ENCODE assay signal across 8 mouse cellular contexts in genomic region chr5:39755375-39755774, GRCm38 (mm10). TPM values are rescaled to one million over a fixed set of nuclear protein-coding genes. Genes with fewer than 3 reads are reported as not detected.
DNase-seq lines count a peak whose midpoint lies in the region; ATAC-seq and TF ChIP-seq lines count a peak whose summit lies in the region.
"Not testable (repeated sequence)": the region's sequence is repeated elsewhere in the genome, so short reads cannot be mapped to it uniquely, and the experiment has no call there.

TSS of gene Hs3st1 (minus strand) at chr5:39755475.

- not testable (repeated sequence) for H3K4me2 ChIP-seq in embryonic facial prominence, embryonic 12.5 days (replicated peaks); intestine, embryonic 14.5 days (ENCODE audit: low read length); limb, embryonic 14.5 days (replicated peaks; ENCODE audit: low read depth, low read length, severe bottlenecking); midbrain, postnatal 0 days (ENCODE audit: low read depth, low read length, poor library complexity, severe bottlenecking)

- ATAC-seq in embryonic facial prominence, embryonic 12.5 days (ENCODE audit: insufficient number of reproducible peaks, insufficient read depth, low FRiP score, low TSS enrichment); intestine, embryonic 14.5 days (replicated peaks; ENCODE audit: low FRiP score, low TSS enrichment, low read depth); limb, embryonic 14.5 days (ENCODE audit: low FRiP score, low read depth); midbrain, postnatal 0 days (ENCODE audit: low FRiP score): not testable (repeated sequence)

- H3K27me3 ChIP-seq in embryonic facial prominence, embryonic 12.5 days; intestine, embryonic 14.5 days (replicated peaks; ENCODE audit: control insufficient read depth, insufficient read depth, low read length); limb, embryonic 14.5 days (ENCODE audit: control insufficient read depth, insufficient read depth, low read length); midbrain, postnatal 0 days (ENCODE audit: insufficient read depth, low read length): not testable (repeated sequence)

- H3K9me3 ChIP-seq in embryonic facial prominence, embryonic 12.5 days; intestine, embryonic 14.5 days (ENCODE audit: control insufficient read depth, low read length); limb, embryonic 14.5 days (ENCODE audit: control insufficient read depth, low read length); midbrain, postnatal 0 days (ENCODE audit: low read length): not testable (repeated sequence)

- H3K27ac ChIP-seq in embryonic facial prominence, embryonic 12.5 days; intestine, embryonic 14.5 days (ENCODE audit: low read depth); limb, embryonic 14.5 days (replicated peaks; ENCODE audit: low read depth, low read length); midbrain, postnatal 0 days (ENCODE audit: low read depth, low read length): not testable (repeated sequence)

- 91% methylated on average over 15 of the region's 15 CpGs for WGBS in embryonic facial prominence, embryonic 12.5 days
- WGBS in intestine, embryonic 14.5 days, result 95% methylated on average over 15 of the region's 15 CpGs
- 96% methylated on average over 15 of the region's 15 CpGs for WGBS in limb, embryonic 14.5 days
- 96% methylated on average over 15 of the region's 15 CpGs for WGBS in midbrain, postnatal 0 days

- not testable (repeated sequence) for TF ChIP-seq POLR2A in limb, embryonic 14.5 days (IDR thresholded peaks at IDR 0.05; ENCODE audit: borderline replicate concordance, extremely low read depth, insufficient read depth, insufficient read length)

- H3K4me3 ChIP-seq in embryonic facial prominence, embryonic 12.5 days; intestine, embryonic 14.5 days (ENCODE audit: low read depth, low read length); limb, embryonic 14.5 days (replicated peaks; ENCODE audit: low read length); midbrain, postnatal 0 days (ENCODE audit: low read depth, low read length): not testable (repeated sequence)

- not testable (repeated sequence) for H3K4me1 ChIP-seq in embryonic facial prominence, embryonic 12.5 days; intestine, embryonic 14.5 days (replicated peaks; ENCODE audit: control insufficient read depth, insufficient read depth, low read length); limb, embryonic 14.5 days (ENCODE audit: control insufficient read depth, insufficient read depth, low read length); midbrain, postnatal 0 days (ENCODE audit: insufficient read depth, low read length)

- not testable (repeated sequence) for H3K36me3 ChIP-seq in embryonic facial prominence, embryonic 12.5 days; intestine, embryonic 14.5 days (ENCODE audit: control insufficient read depth, insufficient read depth, low read length); limb, embryonic 14.5 days (ENCODE audit: control insufficient read depth, insufficient read depth, low read length); midbrain, postnatal 0 days (ENCODE audit: insufficient read depth, low read length)

- not testable (repeated sequence) for DNase-seq in adrenal gland, adult 2 months; frontal cortex, adult 2 months (ENCODE audit: extremely low spot score in 1 of 2, low spot score in 1 of 2); intestine, embryonic 14.5 days (ENCODE audit: low spot score); layer of hippocampus, postnatal 36 days; limb, embryonic 14.5 days (ENCODE audit: low spot score); midbrain, postnatal 0 days (ENCODE audit: low spot score); urinary bladder, adult 2 months (ENCODE audit: low spot score)

- not testable (repeated sequence) for TF ChIP-seq CTCF in midbrain, postnatal 0 days (IDR thresholded peaks at IDR 0.05)

- not testable (repeated sequence) for H3K9ac ChIP-seq in embryonic facial prominence, embryonic 12.5 days; intestine, embryonic 14.5 days (ENCODE audit: low read length); limb, embryonic 14.5 days (ENCODE audit: low read depth, low read length, severe bottlenecking); midbrain, postnatal 0 days (replicated peaks; ENCODE audit: low read length, poor library complexity, severe bottlenecking)

RNA-seq across cellular contexts. Expression of gene Hs3st1, which starts in this region (rescaled TPM):
- total RNA-seq in adrenal gland, adult 2 months (2021), result 10 to 100 TPM; 13.3 to 17.6 TPM
- polyA plus RNA-seq in adrenal gland, adult 2 months (2012; rRNA removed), result 26.1 and 30.6 TPM in 2 replicates
- 13.3 and 13.6 TPM in 2 replicates for polyA plus RNA-seq in embryonic facial prominence, embryonic 12.5 days (2016; fragmentation: Nextera tagmentation; extraction: Ambion mirVana)
- 63.3 and 75.6 TPM in 2 replicates for polyA plus RNA-seq in frontal cortex, adult 2 months (2012; rRNA removed)
- 13.9 and 15.7 TPM in 2 replicates for polyA plus RNA-seq in intestine, embryonic 14.5 days (2014; fragmentation: Nextera tagmentation; extraction: Ambion mirVana)
- total RNA-seq in layer of hippocampus, postnatal 36 days (2021), result 10 to 100 TPM; 23.5 to 26.3 TPM
- polyA plus RNA-seq in limb, embryonic 14.5 days (2012; rRNA removed), result 16.5 and 26.8 TPM in 2 replicates
- polyA plus RNA-seq in limb, embryonic 14.5 days (2014; fragmentation: Nextera tagmentation; extraction: Ambion mirVana), result 17.3 and 17.9 TPM in 2 replicates
- 39.3 and 42.3 TPM in 2 replicates for total RNA-seq in midbrain, postnatal 0 days (2014; rRNA removed)
- polyA plus RNA-seq in midbrain, postnatal 0 days (2015; fragmentation: Nextera tagmentation; extraction: Ambion mirVana), result 29.6 and 40.8 TPM in 2 replicates
- 22.8 and 26.0 TPM in 2 replicates for polyA plus RNA-seq in urinary bladder, adult 2 months (2012; rRNA removed)
